Mouse (Mus musculus) limb, embryonic 15.5 days (tissue): ENCODE results near the gene Qpctl. TPM values are rescaled to one million over a fixed set of nuclear protein-coding genes. Genes with fewer than 3 reads are reported as not detected.

Experiments
- ATAC-seq: fragments of 200-750 bp; cut with Nextera tagmentation; 2 replicates; pipeline ENCODE4 v1.8.0; 2017; ENCODE audit warnings: low read depth, moderate TSS enrichment; ENCODE audit not compliant: insufficient number of reproducible peaks, low FRiP score, low TSS enrichment
- H3K27ac ChIP-seq: fragments of 300-500 bp; sonication (generic); 2 replicates; pipeline ENCODE4 v1.5.1; 2015; ENCODE audit warnings: moderate library complexity, mild to moderate bottlenecking, inconsistent platforms
- H3K27me3 ChIP-seq: fragments of 300-500 bp; sonication (generic); 2 replicates; pipeline ENCODE4 v1.6.1; 2015; ENCODE audit warnings: inconsistent platforms
- H3K36me3 ChIP-seq: fragments of 300-500 bp; sonication (generic); 2 replicates; pipeline ENCODE4 v1.6.1; 2015; ENCODE audit warnings: inconsistent platforms
- H3K4me1 ChIP-seq: fragments of 300-500 bp; sonication (generic); 2 replicates; pipeline ENCODE4 v1.6.1; 2015; ENCODE audit warnings: inconsistent platforms
- H3K4me2 ChIP-seq: fragments of 300-500 bp; sonication (generic); 2 replicates; pipeline ENCODE4 v1.6.1; 2015; ENCODE audit warnings: mild to moderate bottlenecking, inconsistent platforms
- H3K4me3 ChIP-seq: fragments of 300-500 bp; sonication (generic); 2 replicates; pipeline ENCODE4 v1.5.1; 2015; ENCODE audit warnings: mild to moderate bottlenecking, inconsistent platforms
- H3K9ac ChIP-seq: fragments of 300-500 bp; sonication (generic); 2 replicates; pipeline ENCODE4 v1.6.1; 2015; ENCODE audit warnings: inconsistent platforms
- H3K9me3 ChIP-seq: fragments of 300-500 bp; sonication (generic); 2 replicates; pipeline ENCODE4 v1.6.1; 2016; ENCODE audit warnings: inconsistent platforms
- WGBS: fragments of 180-500 bp; shearing (Covaris S2); methylation state at CpG from one replicate; pipeline ENCODE4 v1.1.7; 2015; 5-methylcytosine and 5-hydroxymethylcytosine counted together
- microRNA counts: library from miRNA; unstranded; fragments of <30 nt; microRNA quantifications from one replicate; lab custom pipeline; 2016
- microRNA-seq: library from miRNA; unstranded; fragments of <30 nt; microRNA quantifications from one replicate; pipeline ENCODE4, GENCODE M21; 2016
- polyA plus RNA-seq: library from polyadenylated mRNA; unstranded; fragments of >200 nt; fragmentation: Nextera tagmentation; extraction: Ambion mirVana; gene quantifications from 2 replicates; pipeline ENCODE4 v1.2.1, GENCODE M21; 2015

The Qpctl gene
- polyA plus RNA-seq, 1 experiment from 2014 or later = 13.8 TPM

DNA sequence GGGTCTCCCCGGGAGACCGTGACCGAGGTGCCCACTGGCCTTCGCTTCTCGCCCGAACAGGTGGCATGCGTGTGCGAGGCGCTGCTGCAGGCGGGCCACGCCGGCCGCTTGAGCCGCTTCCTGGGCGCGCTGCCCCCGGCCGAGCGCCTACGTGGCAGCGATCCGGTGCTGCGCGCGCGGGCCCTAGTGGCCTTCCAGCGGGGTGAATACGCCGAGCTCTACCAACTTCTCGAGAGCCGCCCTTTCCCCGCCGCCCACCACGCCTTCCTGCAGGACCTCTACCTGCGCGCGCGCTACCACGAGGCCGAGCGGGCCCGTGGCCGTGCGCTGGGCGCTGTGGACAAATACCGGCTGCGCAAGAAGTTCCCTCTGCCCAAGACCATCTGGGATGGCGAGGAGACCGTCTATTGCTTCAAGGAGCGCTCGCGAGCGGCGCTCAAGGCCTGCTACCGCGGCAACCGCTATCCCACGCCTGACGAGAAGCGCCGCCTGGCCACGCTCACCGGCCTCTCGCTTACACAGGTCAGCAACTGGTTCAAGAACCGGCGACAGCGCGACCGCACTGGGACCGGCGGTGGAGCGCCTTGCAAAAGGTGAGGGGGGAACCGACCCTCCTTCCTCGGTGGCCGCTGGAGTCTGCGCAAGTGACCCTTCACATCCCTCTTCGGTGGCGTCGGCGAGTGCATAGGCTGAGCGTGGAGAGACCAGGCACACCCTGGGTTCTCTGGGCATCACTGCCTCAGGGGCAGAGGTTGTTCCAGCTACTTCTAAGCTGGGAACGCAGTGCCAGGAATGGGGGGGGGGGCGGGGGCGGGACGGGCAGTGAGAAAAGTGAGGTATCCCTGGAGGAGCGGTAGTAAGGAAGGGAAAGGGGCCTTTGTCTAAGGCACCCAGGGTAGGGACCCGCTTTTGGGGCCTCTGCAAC is 54.0 kb downstream of the Qpctl start:
- Histone ChIP-seq H3K9ac (peak overlapping the region; percentile 78), H3K9me3 (no peaks in the 10 kb centered on the region), H3K27me3 (peaks cover 4% of the 10 kb centered on the region; the same call in 1 of the 2 replicates), H3K4me2 (peak overlapping the region; percentile 88), H3K4me3 (peak overlapping the region; percentile 86), H3K4me1 (peaks cover 54% of the 10 kb centered on the region), H3K27ac (peak overlapping the region; percentile 99), H3K36me3 (peaks cover 32% of the 10 kb centered on the region)
- no peak for ATAC-seq
- under 1% methylated on average over 83 of the region's 87 CpGs for WGBS

- Histone ChIP-seq H3K9me3 (no peaks in the 10 kb centered on the region), H3K4me3 (peak within 1 kb of the TSS; percentile 86), H3K9ac (peak within 1 kb of the TSS; percentile 78), H3K4me2 (peak within 1 kb of the TSS; percentile 88), H3K36me3 (peaks cover 34% of the 10 kb centered on the region), H3K27me3 (peaks cover 4% of the 10 kb centered on the region; the same call in 1 of the 2 replicates), H3K4me1 (peaks cover 54% of the 10 kb centered on the region), H3K27ac (peak within 1 kb of the TSS; percentile 99)
- WGBS = 1% methylated on average over 20 of the region's 36 CpGs
- peak; percentile 26 for ATAC-seq
These were observed 54.6 kb downstream of the Qpctl start, which contains the start of gene Six5 for GRCm38 (mm10) chr7:19094471-19094825. Gene Six5, plus strand, starts transcription at chr7:19094594.

- under 1% methylated on average over 45 of the region's 45 CpGs for WGBS
These were observed 55.3 kb downstream of the Qpctl start for GRCm38 (mm10) chr7:19093537-19094385.

GRCm38 (mm10) chr7:19093174-19093521 is 55.9 kb downstream of the Qpctl start:
- 0% methylated on average over 15 of the region's 15 CpGs for WGBS
- peak overlapping the region; percentile 86 for H3K4me3 ChIP-seq

More at GRCm38 (mm10) chr7:19093537-19094385, 55.3 kb downstream of the Qpctl start:
- Histone ChIP-seq H3K36me3 (peaks cover 38% of the 10 kb centered on the region), H3K27me3 (peaks cover 4% of the 10 kb centered on the region; the same call in 1 of the 2 replicates), H3K9ac (peak overlapping the region; percentile 78), H3K4me1 (peaks cover 54% of the 10 kb centered on the region), H3K4me3 (peak overlapping the region; percentile 86), H3K27ac (peak overlapping the region; percentile 99), H3K9me3 (no peaks in the 10 kb centered on the region), H3K4me2 (peak overlapping the region; percentile 88)
- ATAC-seq = peak; percentile 84

GRCm38 (mm10) chr7:19092381-19093173 is 56.5 kb downstream of the Qpctl start:
- Histone ChIP-seq H3K4me2 (peak overlapping the region; percentile 88), H3K4me3 (peak overlapping the region; percentile 86), H3K9ac (peak overlapping the region; percentile 42), H3K27ac (peak overlapping the region; percentile 93), H3K9me3 (no peaks in the 10 kb centered on the region), H3K4me1 (peaks cover 49% of the 10 kb centered on the region), H3K27me3 (peaks cover 4% of the 10 kb centered on the region; the same call in 1 of the 2 replicates), H3K36me3 (peaks cover 42% of the 10 kb centered on the region)
- peak; percentile 35 for ATAC-seq
- 4% methylated on average over 38 of the region's 38 CpGs for WGBS

More at GRCm38 (mm10) chr7:19093174-19093521, 55.9 kb downstream of the Qpctl start:
- H3K4me1 ChIP-seq = peaks cover 54% of the 10 kb centered on the region
- H3K9ac ChIP-seq = peak overlapping the region; percentile 42
- peaks cover 4% of the 10 kb centered on the region; the same call in 1 of the 2 replicates for H3K27me3 ChIP-seq
- H3K4me2 ChIP-seq = peak overlapping the region; percentile 88
- peaks cover 42% of the 10 kb centered on the region for H3K36me3 ChIP-seq
- ATAC-seq = 0 out of 2 replicates have a peak, but pooled peaks have one; percentile 18
- no peaks in the 10 kb centered on the region for H3K9me3 ChIP-seq
- H3K27ac ChIP-seq = peak overlapping the region; percentile 93

DNA sequence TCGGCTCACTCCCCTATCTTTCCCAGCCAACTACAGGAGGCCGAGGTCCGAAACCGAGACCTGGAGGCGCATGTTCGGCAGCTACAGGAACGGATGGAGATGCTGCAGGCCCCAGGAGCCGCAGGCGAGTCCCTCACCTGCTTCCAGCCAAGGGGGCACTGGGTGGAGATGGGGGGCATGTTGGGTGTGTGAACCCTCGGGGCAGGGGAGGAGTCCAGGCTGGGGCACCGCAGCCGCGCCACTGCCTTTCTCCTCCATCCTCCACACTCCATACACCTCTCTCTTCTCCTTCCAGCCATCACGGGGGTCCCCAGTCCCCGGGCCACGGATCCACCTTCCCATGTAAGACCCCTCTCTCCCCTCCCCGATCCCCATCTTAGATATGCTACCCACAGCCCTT is 57.2 kb downstream of the Qpctl start:
- peak overlapping the region; percentile 93; the same call in 1 of the 2 replicates for H3K27ac ChIP-seq
- no peak overlapping the region for H3K9ac ChIP-seq
- H3K4me1 ChIP-seq = peaks cover 46% of the 10 kb centered on the region
- no peak for ATAC-seq
- peak overlapping the region; percentile 88 for H3K4me2 ChIP-seq
- WGBS = 43% methylated on average over 17 of the region's 17 CpGs
- H3K9me3 ChIP-seq = no peaks in the 10 kb centered on the region
- H3K27me3 ChIP-seq = peaks cover 4% of the 10 kb centered on the region; the same call in 1 of the 2 replicates
- peaks cover 42% of the 10 kb centered on the region for H3K36me3 ChIP-seq
- H3K4me3 ChIP-seq = peak overlapping the region; percentile 86

MicroRNA genes within 50 kb of the gene (microRNA counts, 519-probe panel; counts per million panel counts)
- 1,268 counts per million, percentile 10 among the panel's probes with 10 or more counts for microRNA mmu-miR-330 (lab: Ali Mortazavi, UCI)

Small RNAs within 50 kb of the gene (microRNA-seq; reads per million reads assigned to microRNA genes)
- gene Mir330 = 185 reads per million, percentile 57 among the genes with 10 or more reads in this experiment

Other genes starting within 250 kb of the Qpctl start
- 28.0 TPM in 2 replicates for gene Ccdc61, start 238.9 kb downstream of the Qpctl start, polyA plus RNA-seq
- 0.36 and 0.68 TPM in 2 replicates for gene Nova2, start 223.4 kb downstream of the Qpctl start, polyA plus RNA-seq
- gene Nanos2, start 161.9 kb downstream of the Qpctl start, polyA plus RNA-seq = not detected in 2 replicates
- 5.2 and 5.3 TPM in 2 replicates for gene Mypop, start 158.0 kb downstream of the Qpctl start, polyA plus RNA-seq
- 24.0 and 26.1 TPM in 2 replicates for gene Irf2bp1, start 145.2 kb downstream of the Qpctl start, polyA plus RNA-seq
- 3.8 and 3.9 TPM in 2 replicates for gene Foxa3, start 125.8 kb downstream of the Qpctl start, polyA plus RNA-seq
- gene Sympk, start 124.9 kb downstream of the Qpctl start, polyA plus RNA-seq = 28.8 and 32.7 TPM in 2 replicates
- not detected in 2 replicates for gene Rsph6a, start 94.6 kb downstream of the Qpctl start, polyA plus RNA-seq
- gene Dmwd, start 73.1 kb downstream of the Qpctl start, polyA plus RNA-seq = 15.0 and 15.5 TPM in 2 replicates
- gene Dmpk, start 65.4 kb downstream of the Qpctl start, polyA plus RNA-seq = 32.5 and 64.0 TPM in 2 replicates
- 11.5 and 13.5 TPM in 2 replicates for gene Six5, start 54.7 kb downstream of the Qpctl start, polyA plus RNA-seq
- gene Gm4969, start 30.9 kb downstream of the Qpctl start, polyA plus RNA-seq = 2.4 and 2.6 TPM in 2 replicates
- 16.1 and 16.9 TPM in 2 replicates for gene Fbxo46, start 29.4 kb downstream of the Qpctl start, polyA plus RNA-seq
- 124 and 130 TPM in 2 replicates for gene Snrpd2, start 431 bp upstream of the Qpctl start, polyA plus RNA-seq
- gene Gipr, start 16.8 kb upstream of the Qpctl start, polyA plus RNA-seq = 1.0 and 1.2 TPM in 2 replicates
- 8.7 and 12.8 TPM in 2 replicates for gene Eml2, start 27.1 kb upstream of the Qpctl start, polyA plus RNA-seq
- gene Gpr4, start 63.2 kb upstream of the Qpctl start, polyA plus RNA-seq = 2.4 and 3.0 TPM in 2 replicates
- gene Opa3, start 79.0 kb upstream of the Qpctl start, polyA plus RNA-seq = 28.4 and 31.5 TPM in 2 replicates
- gene Vasp, start 122.5 kb upstream of the Qpctl start, polyA plus RNA-seq = 73.8 and 84.0 TPM in 2 replicates
- 0.16 and 0.19 TPM in 2 replicates for gene Ppm1n, start 130.8 kb upstream of the Qpctl start, polyA plus RNA-seq
- gene Rtn2, start 133.3 kb upstream of the Qpctl start, polyA plus RNA-seq = 21.4 and 48.2 TPM in 2 replicates
- gene Fosb, start 160.8 kb upstream of the Qpctl start, polyA plus RNA-seq = 0.29 and 0.41 TPM in 2 replicates
- 75.7 and 75.9 TPM in 2 replicates for gene Ercc1, start 195.5 kb upstream of the Qpctl start, polyA plus RNA-seq
- gene Cd3eap, start 210.2 kb upstream of the Qpctl start, polyA plus RNA-seq = 32.9 and 34.2 TPM in 2 replicates
- 20.0 and 24.8 TPM in 2 replicates for gene Ppp1r13l, start 210.5 kb upstream of the Qpctl start, polyA plus RNA-seq
- gene Ercc2, start 232.7 kb upstream of the Qpctl start, polyA plus RNA-seq = 14.0 and 14.9 TPM in 2 replicates